Mouse (Mus musculus): ENCODE measurements around the gene Dis3l2. TPM values are rescaled to one million over a fixed set of nuclear protein-coding genes. Genes with fewer than 3 reads are reported as not detected.

Dis3l2 gene
- total RNA-seq, 1 experiment = 9.6 TPM

- no peak within 1 kb of the TSS for H3K27ac ChIP-seq (ENCODE audit: insufficient read depth, low read depth, low read length, poor library complexity, severe bottlenecking)
- no peak for TF ChIP-seq MAFK (IDR thresholded peaks at IDR 0.05; ENCODE audit: insufficient read depth, low read depth, low read length)
- peak within 1 kb of the TSS; percentile 68 to 91 for H3K4me3 ChIP-seq (ENCODE audit: insufficient read depth in 1 of 2, low read depth in 1 of 2, low read length in 2 of 2, poor library complexity in 1 of 2, severe bottlenecking in 1 of 2)
- in situ Hi-C loops (cut with MboI; ENCODE audit: low sequenced_read_pairs in 2 of 2, unreplicated experiment in 2 of 2) = no loop called here
- H3K36me3 ChIP-seq (ENCODE audit: control insufficient read depth, insufficient read depth, low read length, poor library complexity, severe bottlenecking) = no peaks in the 10 kb centered on the region
- H3K4me1 ChIP-seq (ENCODE audit: control insufficient read depth in 2 of 2, insufficient read depth in 2 of 2, low read length in 2 of 2, poor library complexity in 1 of 2) = no peaks in the 10 kb centered on the region; a peak in 1 of 4 replicates
- no peaks in the 10 kb centered on the region for H3K9me3 ChIP-seq (ENCODE audit: control insufficient read depth, insufficient read depth, low read depth, low read length)
- peak within 1 kb of the TSS; percentile 40 for H3K9ac ChIP-seq (ENCODE audit: insufficient read depth, low read depth, low read length, poor library complexity, severe bottlenecking)
- DNase-seq (ENCODE audit: low read depth, low spot score) = peak; percentile 58
Measured at GRCm38 (mm10) chr1:86670279-86671038, 33.1 kb upstream of the Dis3l2 start, which contains the start of gene Nppc. TSS of gene Nppc (minus strand) at chr1:86670571.

DNA sequence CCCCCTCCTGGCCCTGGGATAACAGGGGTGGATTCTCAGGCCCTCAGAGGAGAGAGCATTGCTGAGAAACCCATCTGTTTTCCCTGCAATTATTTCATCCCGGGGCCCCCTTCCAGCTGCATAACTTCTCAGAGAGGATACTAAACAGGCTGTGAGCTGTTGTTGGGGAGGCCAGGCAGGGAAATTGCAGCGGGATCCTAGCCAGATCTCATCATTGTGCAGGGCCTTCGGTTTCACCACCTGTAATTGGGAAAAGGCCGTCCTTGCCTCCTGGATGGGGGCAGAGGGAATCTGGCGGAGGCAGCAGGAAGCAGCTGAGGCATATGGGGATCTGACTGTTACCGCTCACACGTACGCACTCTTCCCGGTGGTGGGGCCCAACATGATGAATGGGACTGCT is 29.2 kb upstream of the Dis3l2 start:
- H3K4me1 ChIP-seq (ENCODE audit: control insufficient read depth in 2 of 2, insufficient read depth in 2 of 2, low read length in 2 of 2, poor library complexity in 1 of 2) = no peaks in the 10 kb centered on the region; a peak in 1 of 4 replicates
- H3K9me3 ChIP-seq (ENCODE audit: control insufficient read depth, insufficient read depth, low read depth, low read length) = no peaks in the 10 kb centered on the region
- no peak overlapping the region for H3K9ac ChIP-seq (ENCODE audit: insufficient read depth, low read depth, low read length, poor library complexity, severe bottlenecking)
- no peak for DNase-seq (ENCODE audit: low read depth, low spot score)
- no peak overlapping the region for H3K27ac ChIP-seq (ENCODE audit: insufficient read depth, low read depth, low read length, poor library complexity, severe bottlenecking)
- in situ Hi-C loops (cut with MboI; ENCODE audit: low sequenced_read_pairs in 2 of 2, unreplicated experiment in 2 of 2) = no loop called here
- no peak overlapping the region for H3K4me3 ChIP-seq (ENCODE audit: insufficient read depth in 1 of 2, low read depth in 1 of 2, low read length in 2 of 2, poor library complexity in 1 of 2, severe bottlenecking in 1 of 2)
- no peak for TF ChIP-seq CHD2 (IDR thresholded peaks at IDR 0.05; ENCODE audit: low read depth, low read length)
- TF ChIP-seq MAFK (IDR thresholded peaks at IDR 0.05; ENCODE audit: insufficient read depth, low read depth, low read length) = no peak
- TF ChIP-seq ZNF384 (IDR thresholded peaks at IDR 0.05; ENCODE audit: low read depth, low read length) = no peak
- no peak for TF ChIP-seq ZC3H11A (IDR thresholded peaks at IDR 0.05; ENCODE audit: borderline replicate concordance, low read depth, low read length)
- TF ChIP-seq HCFC1 (IDR thresholded peaks at IDR 0.05; ENCODE audit: borderline replicate concordance, insufficient read depth, low read length) = no peak
- no peaks in the 10 kb centered on the region for H3K36me3 ChIP-seq (ENCODE audit: control insufficient read depth, insufficient read depth, low read length, poor library complexity, severe bottlenecking)

DNA sequence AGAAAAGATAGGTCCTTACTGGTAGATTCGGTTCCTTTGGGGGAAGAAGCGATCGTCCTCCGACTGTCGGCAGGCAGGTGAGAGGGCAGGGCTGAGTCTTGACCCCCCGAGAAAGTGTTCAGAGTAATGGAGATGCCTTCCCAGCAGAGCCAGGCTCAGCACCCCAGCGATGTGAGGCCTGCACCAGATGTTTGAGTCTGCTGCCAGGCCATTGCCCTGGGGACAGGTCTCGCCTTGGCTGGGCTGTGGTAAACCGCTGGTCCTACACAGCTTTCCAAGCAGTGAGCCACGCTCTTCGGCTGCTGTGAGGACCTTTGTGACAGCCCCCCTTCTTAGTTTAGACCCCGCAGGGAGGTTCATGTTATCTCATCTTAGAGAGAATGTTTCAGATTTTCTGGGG is 28.5 kb upstream of the Dis3l2 start:
- in situ Hi-C loops (cut with MboI; ENCODE audit: low sequenced_read_pairs in 2 of 2, unreplicated experiment in 2 of 2) = no loop called here
- no peak for DNase-seq (ENCODE audit: low read depth, low spot score)
- Histone ChIP-seq H3K9me3 (ENCODE audit: control insufficient read depth, insufficient read depth, low read depth, low read length) (no peaks in the 10 kb centered on the region), H3K27ac (ENCODE audit: insufficient read depth, low read depth, low read length, poor library complexity, severe bottlenecking) (no peak overlapping the region), H3K4me3 (ENCODE audit: insufficient read depth in 1 of 2, low read depth in 1 of 2, low read length in 2 of 2, poor library complexity in 1 of 2, severe bottlenecking in 1 of 2) (no peak overlapping the region), H3K4me1 (ENCODE audit: control insufficient read depth in 2 of 2, insufficient read depth in 2 of 2, low read length in 2 of 2, poor library complexity in 1 of 2) (no peaks in the 10 kb centered on the region; a peak in 1 of 4 replicates), H3K9ac (ENCODE audit: insufficient read depth, low read depth, low read length, poor library complexity, severe bottlenecking) (no peak overlapping the region), H3K36me3 (ENCODE audit: control insufficient read depth, insufficient read depth, low read length, poor library complexity, severe bottlenecking) (no peaks in the 10 kb centered on the region)
- TF ChIP-seq CHD2 (IDR thresholded peaks at IDR 0.05; ENCODE audit: low read depth, low read length) = no peak
- TF ChIP-seq ZNF384 (IDR thresholded peaks at IDR 0.05; ENCODE audit: low read depth, low read length) = no peak
- no peak for TF ChIP-seq ZC3H11A (IDR thresholded peaks at IDR 0.05; ENCODE audit: borderline replicate concordance, low read depth, low read length)
- TF ChIP-seq MAFK (IDR thresholded peaks at IDR 0.05; ENCODE audit: insufficient read depth, low read depth, low read length) = no peak
- TF ChIP-seq HCFC1 (IDR thresholded peaks at IDR 0.05; ENCODE audit: borderline replicate concordance, insufficient read depth, low read length) = no peak

- Histone ChIP-seq H3K27ac (ENCODE audit: insufficient read depth, low read depth, low read length, poor library complexity, severe bottlenecking) (no peak overlapping the region), H3K36me3 (ENCODE audit: control insufficient read depth, insufficient read depth, low read length, poor library complexity, severe bottlenecking) (no peaks in the 10 kb centered on the region), H3K4me3 (ENCODE audit: insufficient read depth in 1 of 2, low read depth in 1 of 2, low read length in 2 of 2, poor library complexity in 1 of 2, severe bottlenecking in 1 of 2) (no peak overlapping the region), H3K9me3 (ENCODE audit: control insufficient read depth, insufficient read depth, low read depth, low read length) (no peaks in the 10 kb centered on the region), H3K9ac (ENCODE audit: insufficient read depth, low read depth, low read length, poor library complexity, severe bottlenecking) (no peak overlapping the region), H3K4me1 (ENCODE audit: control insufficient read depth in 2 of 2, insufficient read depth in 2 of 2, low read length in 2 of 2, poor library complexity in 1 of 2) (no peaks in the 10 kb centered on the region)
- in situ Hi-C loops (cut with MboI; ENCODE audit: low sequenced_read_pairs in 2 of 2, unreplicated experiment in 2 of 2) = no loop called here
- TF ChIP-seq MAFK (IDR thresholded peaks at IDR 0.05; ENCODE audit: insufficient read depth, low read depth, low read length) (no peak), CHD2 (IDR thresholded peaks at IDR 0.05; ENCODE audit: low read depth, low read length) (no peak), ZC3H11A (IDR thresholded peaks at IDR 0.05; ENCODE audit: borderline replicate concordance, low read depth, low read length) (no peak), ZNF384 (IDR thresholded peaks at IDR 0.05; ENCODE audit: low read depth, low read length) (no peak)
- DNase-seq (ENCODE audit: low read depth, low spot score) = no peak
Measured at GRCm38 (mm10) chr1:86677624-86678023, 26.0 kb upstream of the Dis3l2 start.

DNA sequence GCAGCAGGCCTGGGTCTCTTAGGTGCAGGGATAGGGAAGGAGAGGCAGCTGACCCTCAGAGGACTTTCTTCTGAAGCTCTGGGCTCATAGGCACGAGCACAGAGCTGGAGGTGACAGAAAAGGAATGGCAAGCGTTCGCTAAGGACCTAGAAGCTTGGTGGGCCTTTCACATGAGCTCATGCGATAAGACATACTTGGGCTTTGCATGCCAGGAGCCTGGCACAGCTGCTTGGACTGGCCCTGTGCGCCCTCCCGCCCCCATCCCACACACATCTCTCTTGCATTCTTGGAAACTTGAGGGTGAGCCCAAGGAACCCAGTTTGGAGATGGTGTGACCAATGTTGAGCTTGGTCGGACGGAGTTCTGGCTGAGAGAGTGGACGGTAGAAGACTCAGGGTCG is 24.9 kb upstream of the Dis3l2 start:
- in situ Hi-C loops (cut with MboI; ENCODE audit: low sequenced_read_pairs in 2 of 2, unreplicated experiment in 2 of 2) = no loop called here

More for the DNA sequence above, 24.9 kb upstream of the Dis3l2 start:
- Histone ChIP-seq H3K4me1 (ENCODE audit: control insufficient read depth in 2 of 2, insufficient read depth in 2 of 2, low read length in 2 of 2, poor library complexity in 1 of 2) (no peaks in the 10 kb centered on the region), H3K36me3 (ENCODE audit: control insufficient read depth, insufficient read depth, low read length, poor library complexity, severe bottlenecking) (no peaks in the 10 kb centered on the region), H3K9me3 (ENCODE audit: control insufficient read depth, insufficient read depth, low read depth, low read length) (no peaks in the 10 kb centered on the region), H3K27ac (ENCODE audit: insufficient read depth, low read depth, low read length, poor library complexity, severe bottlenecking) (no peak overlapping the region), H3K4me3 (ENCODE audit: insufficient read depth in 1 of 2, low read depth in 1 of 2, low read length in 2 of 2, poor library complexity in 1 of 2, severe bottlenecking in 1 of 2) (no peak overlapping the region), H3K9ac (ENCODE audit: insufficient read depth, low read depth, low read length, poor library complexity, severe bottlenecking) (no peak overlapping the region)
- no peak for TF ChIP-seq CHD2 (IDR thresholded peaks at IDR 0.05; ENCODE audit: low read depth, low read length)
- TF ChIP-seq ZC3H11A (IDR thresholded peaks at IDR 0.05; ENCODE audit: borderline replicate concordance, low read depth, low read length) = no peak
- TF ChIP-seq ZNF384 (IDR thresholded peaks at IDR 0.05; ENCODE audit: low read depth, low read length) = no peak
- TF ChIP-seq MAFK (IDR thresholded peaks at IDR 0.05; ENCODE audit: insufficient read depth, low read depth, low read length) = no peak
- TF ChIP-seq HCFC1 (IDR thresholded peaks at IDR 0.05; ENCODE audit: borderline replicate concordance, insufficient read depth, low read length) = no peak
- DNase-seq (ENCODE audit: low read depth, low spot score) = no peak

Data from ES-E14 (cell line).